Mouse (Mus musculus): ENCODE measurements around the gene Inafm2.

The Inafm2 gene

GRCm38 (mm10) chr2:118759828-118760227 is 14.3 kb downstream of the Inafm2 start:
- no peak for DNase-seq (ENCODE audit: low spot score)

GRCm38 (mm10) chr2:118760311-118761025 is 14.9 kb downstream of the Inafm2 start:
- no peak for DNase-seq (ENCODE audit: low spot score)

GRCm38 (mm10) chr2:118761358-118761757 is 15.8 kb downstream of the Inafm2 start:
- no peak for DNase-seq (ENCODE audit: low spot score)

- no peak for DNase-seq (ENCODE audit: low spot score)
Measured at GRCm38 (mm10) chr2:118761906-118762783, 16.6 kb downstream of the Inafm2 start, which contains the start of gene Ccdc9b. TSS of gene Ccdc9b (minus strand) at chr2:118762661.

- no peak for DNase-seq (ENCODE audit: low spot score)
Measured at GRCm38 (mm10) chr2:118762784-118763148, 17.2 kb downstream of the Inafm2 start.

- DNase-seq (ENCODE audit: low spot score): no peak
Measured at GRCm38 (mm10) chr2:118763469-118763868, 17.9 kb downstream of the Inafm2 start.

- DNase-seq (ENCODE audit: low spot score): no peak
Measured at GRCm38 (mm10) chr2:118764094-118764831, 18.7 kb downstream of the Inafm2 start.

GRCm38 (mm10) chr2:118764875-118765274 is 19.3 kb downstream of the Inafm2 start:
- no peak for DNase-seq (ENCODE audit: low spot score)

- DNase-seq (ENCODE audit: low spot score): no peak
Measured at GRCm38 (mm10) chr2:118766041-118767033, 20.8 kb downstream of the Inafm2 start.

GRCm38 (mm10) chr2:118772158-118772874 is 26.8 kb downstream of the Inafm2 start, which contains the start of gene Phgr1:
TSS of gene Phgr1 (plus strand) at chr2:118772769.
- DNase-seq (ENCODE audit: low spot score): no peak

GRCm38 (mm10) chr2:118774536-118774935 is 29.0 kb downstream of the Inafm2 start:
- no peak for DNase-seq (ENCODE audit: low spot score)

GRCm38 (mm10) chr2:118775396-118775795 is 29.8 kb downstream of the Inafm2 start:
- no peak for DNase-seq (ENCODE audit: low spot score)

GRCm38 (mm10) chr2:118775846-118776245 is 30.3 kb downstream of the Inafm2 start:
- no peak for DNase-seq (ENCODE audit: low spot score)

- no peak for DNase-seq (ENCODE audit: low spot score)
Measured at GRCm38 (mm10) chr2:118776295-118776694, 30.7 kb downstream of the Inafm2 start.

GRCm38 (mm10) chr2:118778418-118778817 is 32.9 kb downstream of the Inafm2 start:
- no peak for DNase-seq (ENCODE audit: low spot score)

- no peak for DNase-seq (ENCODE audit: low spot score)
Measured at GRCm38 (mm10) chr2:118779065-118779464, 33.5 kb downstream of the Inafm2 start.

- no peak for DNase-seq (ENCODE audit: low spot score)
Measured at GRCm38 (mm10) chr2:118779504-118780480, 34.2 kb downstream of the Inafm2 start, which contains the start of gene Disp2. TSS of gene Disp2 (plus strand) at chr2:118779719.

- no peak for DNase-seq (ENCODE audit: low spot score)
Measured at GRCm38 (mm10) chr2:118781115-118781514, 35.6 kb downstream of the Inafm2 start.

- DNase-seq (ENCODE audit: low spot score): no peak
Measured at GRCm38 (mm10) chr2:118782303-118782702, 36.7 kb downstream of the Inafm2 start.

Measured in layer of hippocampus, adult 9-10 months (tissue).